Mouse (Mus musculus) cortical plate, adult 2 months (tissue): ENCODE results near the gene Cst12. TPM values are rescaled to one million over a fixed set of nuclear protein-coding genes. Genes with fewer than 3 reads are reported as not detected.

Experiments
- H3K27ac ChIP-seq: fragments of 200-500 bp; 2 replicates; pipeline ENCODE4 v1.5.1; 2012; ENCODE audit warnings: low read length, control low read depth, inconsistent platforms; ENCODE audit not compliant: insufficient read depth
- H3K4me1 ChIP-seq: fragments of 200-500 bp; 2 replicates; pipeline ENCODE4 v1.6.1; 2011; ENCODE audit warnings: low read length; ENCODE audit not compliant: control insufficient read depth, insufficient read depth
- H3K4me3 ChIP-seq: fragments of 200-500 bp; 2 replicates; pipeline ENCODE4 v1.5.1; 2011; ENCODE audit warnings: mild to moderate bottlenecking, low read length, control low read depth; ENCODE audit not compliant: insufficient read depth
- CTCF ChIP-seq: fragments of 200-500 bp; IDR thresholded peaks from 2 replicates; pipeline ENCODE4 v1.5.1; 2011; ENCODE audit warnings: mild to moderate bottlenecking, control low read depth, low read length; ENCODE audit not compliant: insufficient read depth; ENCODE audit errors: extremely low read depth
- POLR2A ChIP-seq: fragments of 200-500 bp; IDR thresholded peaks from 2 replicates; pipeline ENCODE4 v1.6.1; 2011; ENCODE audit warnings: mild to moderate bottlenecking, low read length, control low read depth; ENCODE audit not compliant: insufficient read depth; ENCODE audit errors: extremely low read depth
- polyA plus RNA-seq: library from polyadenylated mRNA; depleted of rRNA; stranded (reverse); fragments of >200 nt; gene quantifications from 2 replicates; pipeline ENCODE4 v1.2.3, GENCODE M21; 2012; rRNA removed

Gene Cst12
- polyA plus RNA-seq, 1 experiment, result not detected

DNA sequence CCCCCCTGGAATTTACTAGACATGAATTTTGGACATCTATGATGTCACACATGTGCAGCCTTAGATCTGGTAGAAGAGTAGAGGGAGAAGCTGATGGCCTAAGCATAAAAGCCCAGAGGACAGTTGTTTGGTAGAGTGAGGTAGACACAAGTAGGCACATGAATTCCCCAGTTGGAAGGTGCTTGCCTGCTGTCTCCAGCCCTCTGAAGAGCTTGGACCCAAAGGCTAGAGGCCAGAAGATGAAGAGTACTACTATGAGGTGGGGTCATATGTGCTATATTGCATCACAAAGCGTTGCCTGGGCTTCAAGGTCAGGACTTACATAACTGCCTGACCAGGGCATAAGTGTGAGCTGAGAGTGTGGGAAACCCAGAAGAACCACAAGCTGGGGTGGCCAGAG is 9.3 kb downstream of the Cst12 start, which contains the start of gene Cst8:
Cst8 (plus strand) TSS at position 301 of the 400 bp plus-strand sequence.
- TF ChIP-seq CTCF, result no peak
- no peak for TF ChIP-seq POLR2A
- no peaks in the 10 kb centered on the region for H3K4me1 ChIP-seq
- H3K27ac ChIP-seq, result no peak within 1 kb of the TSS
- H3K4me3 ChIP-seq, result no peak within 1 kb of the TSS

- Histone ChIP-seq H3K27ac (no peak overlapping the region), H3K4me3 (no peak overlapping the region), H3K4me1 (no peaks in the 10 kb centered on the region)
- TF ChIP-seq CTCF (no peak), POLR2A (no peak)
Measured at GRCm38 (mm10) chr2:148801491-148801921, 12.3 kb downstream of the Cst12 start.

- H3K27ac ChIP-seq, result no peak overlapping the region
- no peaks in the 10 kb centered on the region for H3K4me1 ChIP-seq
- no peak for TF ChIP-seq CTCF
- no peak for TF ChIP-seq POLR2A
- H3K4me3 ChIP-seq, result no peak overlapping the region
Measured at GRCm38 (mm10) chr2:148806696-148807095, 17.5 kb downstream of the Cst12 start.

GRCm38 (mm10) chr2:148819909-148820308 is 30.7 kb downstream of the Cst12 start, which contains the start of gene Cst13:
Gene Cst13 (plus strand): TSS chr2:148820081.
- Histone ChIP-seq H3K27ac (no peak within 1 kb of the TSS), H3K4me1 (no peaks in the 10 kb centered on the region), H3K4me3 (no peak within 1 kb of the TSS)
- TF ChIP-seq POLR2A (no peak), CTCF (no peak)

DNA sequence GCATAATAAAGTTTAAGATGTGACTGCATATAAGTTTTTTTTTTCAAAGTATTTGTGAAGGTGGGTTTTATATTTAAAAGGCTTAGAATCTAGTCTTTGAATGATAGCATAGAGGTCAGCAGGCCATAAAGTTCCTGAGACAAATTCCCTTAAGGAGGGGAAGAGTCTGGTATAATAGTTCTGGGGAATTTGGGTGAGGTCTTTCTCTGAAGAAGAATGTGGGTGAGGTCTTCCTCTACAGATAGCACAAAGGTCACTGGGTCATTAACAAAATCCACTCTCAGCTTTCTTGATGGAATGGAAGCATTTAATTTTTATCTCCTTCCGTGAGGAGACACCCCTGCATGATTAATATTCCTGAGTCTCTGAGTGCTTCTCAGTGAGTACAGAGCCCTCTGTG is 36.8 kb downstream of the Cst12 start:
- H3K27ac ChIP-seq, result no peak overlapping the region
- TF ChIP-seq POLR2A (no peak), CTCF (no peak)
- H3K4me1 ChIP-seq, result no peaks in the 10 kb centered on the region

DNA sequence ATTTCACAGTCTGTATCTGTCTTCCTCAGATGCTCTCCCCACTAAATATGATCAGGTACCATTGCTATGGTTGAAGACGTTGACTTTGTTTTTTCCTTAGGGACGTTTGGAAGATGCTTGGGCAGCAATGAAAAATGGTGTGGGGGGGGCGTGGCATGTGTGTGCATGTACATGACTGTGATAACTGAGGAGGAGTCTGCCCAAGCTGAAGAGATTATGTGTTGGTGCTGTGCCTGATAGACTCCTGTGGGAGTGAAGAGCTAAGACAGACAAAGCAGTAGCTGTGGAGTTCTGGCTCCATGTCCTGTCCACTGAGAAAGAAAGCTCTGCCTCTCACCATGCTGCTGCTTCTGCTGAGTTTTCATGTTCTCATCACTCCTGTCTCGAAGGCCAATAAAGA is 45.8 kb downstream of the Cst12 start, which contains the start of gene Cst9:
Cst9 (plus strand) TSS at position 236 of the 400 bp plus-strand sequence.
- no peaks in the 10 kb centered on the region for H3K4me1 ChIP-seq
- no peak for TF ChIP-seq CTCF
- no peak for TF ChIP-seq POLR2A
- H3K4me3 ChIP-seq, result no peak within 1 kb of the TSS
- no peak within 1 kb of the TSS for H3K27ac ChIP-seq

More for the DNA sequence above, 36.8 kb downstream of the Cst12 start:
- no peak overlapping the region for H3K4me3 ChIP-seq

DNA sequence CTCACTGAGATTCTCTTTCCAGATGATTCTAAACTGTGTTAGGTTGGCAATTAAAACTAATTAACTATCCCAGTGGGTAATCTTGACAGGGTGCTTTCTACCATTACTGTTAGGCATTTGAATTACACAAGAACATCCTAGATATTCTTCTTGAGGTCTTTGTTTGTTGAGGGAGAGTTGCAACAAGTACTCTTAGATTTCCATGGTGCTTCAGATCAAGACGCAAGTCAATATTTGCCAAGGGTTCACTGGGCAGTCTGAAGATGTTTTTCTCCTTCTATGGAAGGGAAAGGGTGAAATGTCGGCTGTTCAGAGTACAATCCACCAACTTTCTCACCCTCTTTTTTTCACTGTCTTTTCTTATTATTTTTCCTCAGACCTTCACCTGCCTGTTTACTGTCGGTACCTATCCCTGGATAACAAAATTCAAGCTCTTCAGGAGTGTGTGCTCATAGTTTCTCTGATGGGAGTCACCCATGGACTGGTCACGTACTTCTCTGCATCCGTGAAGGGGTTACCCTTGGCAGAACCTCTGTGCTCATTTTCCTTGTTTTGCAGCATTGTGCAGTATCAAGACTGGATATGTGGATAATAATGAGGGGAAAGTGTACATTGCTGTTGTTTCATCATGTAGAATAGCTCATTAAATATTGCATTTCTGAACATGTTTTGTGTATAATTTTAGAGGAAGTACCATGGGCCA is 49.1 kb downstream of the Cst12 start:
- Histone ChIP-seq H3K27ac (no peak overlapping the region), H3K4me1 (no peaks in the 10 kb centered on the region), H3K4me3 (no peak overlapping the region)
- TF ChIP-seq CTCF, result no peak
- no peak for TF ChIP-seq POLR2A

DNA sequence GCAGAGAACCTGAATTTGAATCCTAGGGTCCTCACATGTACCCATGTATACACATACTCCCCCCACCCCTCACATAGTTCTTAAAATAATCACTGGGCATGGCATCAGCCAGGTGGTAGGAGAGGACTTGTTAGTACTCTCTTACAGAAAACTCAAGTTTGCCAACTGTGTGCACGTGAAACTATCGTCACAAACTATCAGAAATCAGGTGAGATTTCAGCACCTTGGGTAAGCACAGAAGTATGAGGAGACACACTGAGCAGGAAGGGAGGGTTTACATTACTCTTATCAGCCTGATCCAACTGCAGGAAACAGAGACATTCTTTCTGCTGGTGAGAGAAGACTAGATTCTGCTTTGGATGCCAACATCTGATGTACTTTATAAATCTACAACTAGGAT is 50.1 kb downstream of the Cst12 start:
- Histone ChIP-seq H3K4me3 (no peak overlapping the region), H3K4me1 (no peaks in the 10 kb centered on the region), H3K27ac (no peak overlapping the region)
- TF ChIP-seq POLR2A (no peak), CTCF (no peak)

Other genes starting within 250 kb of the Cst12 start
- gene Nxt1, start 116.8 kb upstream of the Cst12 start, polyA plus RNA-seq, result 22.1 and 22.9 TPM in 2 replicates
- 17.5 and 17.6 TPM in 2 replicates for gene Gzf1, start 108.3 kb upstream of the Cst12 start, polyA plus RNA-seq
- gene Napb, start 56.9 kb upstream of the Cst12 start, polyA plus RNA-seq, result 219 and 222 TPM in 2 replicates
- 0.40 and 0.70 TPM in 2 replicates for gene Cstl1, start 39.0 kb upstream of the Cst12 start, polyA plus RNA-seq
- gene Cst11, start 17.9 kb upstream of the Cst12 start, polyA plus RNA-seq, result not detected in 2 replicates
- not detected in 2 replicates for gene 8030411F24Rik, start 7.4 kb upstream of the Cst12 start, polyA plus RNA-seq
- gene Cst8, start 9.4 kb downstream of the Cst12 start, polyA plus RNA-seq, result not detected in 2 replicates
- gene Cst13, start 30.7 kb downstream of the Cst12 start, polyA plus RNA-seq, result not detected in 2 replicates
- not detected in 2 replicates for gene Cst9, start 45.8 kb downstream of the Cst12 start, polyA plus RNA-seq
- gene 9230104L09Rik, start 75.7 kb downstream of the Cst12 start, polyA plus RNA-seq, result not detected in 2 replicates
- gene Cst3, start 86.3 kb downstream of the Cst12 start, polyA plus RNA-seq, result 4,891 and 5,493 TPM in 2 replicates
- gene Gm1330, start 213.9 kb downstream of the Cst12 start, polyA plus RNA-seq, result not detected in 2 replicates
- gene Gm10750, start 227.9 kb downstream of the Cst12 start, polyA plus RNA-seq, result not detected in 2 replicates